Mouse (Mus musculus) MEL (cell line): ENCODE measurements at regions not wholly inside any gene's neighbourhood (a gene's known extent, or its start where the extent isn't known, plus 50 kb on each side); places are given as distances from the start of the nearest gene placed in this dataset.
"Not testable (repeated sequence)": the region's sequence is repeated elsewhere in the genome, so short reads cannot be mapped to it uniquely, and the experiment has no call there.

Experiments used
- CHD2 ChIP-seq: IDR thresholded peaks from 2 replicates; pipeline ENCODE4 v1.6.1; 2011; ENCODE audit warnings: low read length, improper control_type of control experiment
- CTCF ChIP-seq, 3 experiments: IDR thresholded peaks in 2 of 3; conservative IDR thresholded peaks in 1 of 3; 2 replicates each; pipeline ENCODE4 v1.5.1; 2011 to 2012; ENCODE audit warnings: low read length in 3 of 3, low read depth in 2 of 3, mild to moderate bottlenecking in 2 of 3, improper control_type of control experiment in 1 of 3, inconsistent platforms in 1 of 3, mixed read lengths in 1 of 3, moderate library complexity in 1 of 3; ENCODE audit not compliant: control insufficient read depth in 1 of 3, insufficient read depth in 1 of 3, poor library complexity in 1 of 3, severe bottlenecking in 1 of 3
- E2F4 ChIP-seq: IDR thresholded peaks from 2 replicates; pipeline ENCODE4 v1.6.1; 2011; ENCODE audit warnings: low read depth, low read length, improper control_type of control experiment, borderline replicate concordance
- MAX ChIP-seq: IDR thresholded peaks from 2 replicates; pipeline ENCODE4 v1.6.1; 2011; ENCODE audit warnings: low read length, improper control_type of control experiment
- MXI1 ChIP-seq: IDR thresholded peaks from 2 replicates; pipeline ENCODE4 v1.6.1; 2011; ENCODE audit warnings: mild to moderate bottlenecking, low read depth, low read length, improper control_type of control experiment
- NELFE ChIP-seq: IDR thresholded peaks from 2 replicates; pipeline ENCODE4 v1.6.1; 2011; ENCODE audit warnings: low read depth, low read length, improper control_type of control experiment
- SIN3A ChIP-seq: IDR thresholded peaks from 2 replicates; pipeline ENCODE4 v1.6.1; 2012; ENCODE audit warnings: low read length, improper control_type of control experiment, inconsistent platforms
- TBP ChIP-seq: IDR thresholded peaks from 2 replicates; pipeline ENCODE4 v1.8.0; 2011; ENCODE audit warnings: low read depth, low read length, improper control_type of control experiment
- UBTF ChIP-seq: IDR thresholded peaks from 2 replicates; pipeline ENCODE4 v1.6.1; 2012; ENCODE audit warnings: low read depth, mild to moderate bottlenecking, inconsistent platforms, low read length, improper control_type of control experiment, moderate library complexity, borderline replicate concordance; ENCODE audit not compliant: insufficient read depth
- ZKSCAN1 ChIP-seq: IDR thresholded peaks from 2 replicates; pipeline ENCODE4 v1.6.1; 2012; ENCODE audit warnings: low read depth, mild to moderate bottlenecking, inconsistent platforms, low read length, improper control_type of control experiment, moderate library complexity

DNA sequence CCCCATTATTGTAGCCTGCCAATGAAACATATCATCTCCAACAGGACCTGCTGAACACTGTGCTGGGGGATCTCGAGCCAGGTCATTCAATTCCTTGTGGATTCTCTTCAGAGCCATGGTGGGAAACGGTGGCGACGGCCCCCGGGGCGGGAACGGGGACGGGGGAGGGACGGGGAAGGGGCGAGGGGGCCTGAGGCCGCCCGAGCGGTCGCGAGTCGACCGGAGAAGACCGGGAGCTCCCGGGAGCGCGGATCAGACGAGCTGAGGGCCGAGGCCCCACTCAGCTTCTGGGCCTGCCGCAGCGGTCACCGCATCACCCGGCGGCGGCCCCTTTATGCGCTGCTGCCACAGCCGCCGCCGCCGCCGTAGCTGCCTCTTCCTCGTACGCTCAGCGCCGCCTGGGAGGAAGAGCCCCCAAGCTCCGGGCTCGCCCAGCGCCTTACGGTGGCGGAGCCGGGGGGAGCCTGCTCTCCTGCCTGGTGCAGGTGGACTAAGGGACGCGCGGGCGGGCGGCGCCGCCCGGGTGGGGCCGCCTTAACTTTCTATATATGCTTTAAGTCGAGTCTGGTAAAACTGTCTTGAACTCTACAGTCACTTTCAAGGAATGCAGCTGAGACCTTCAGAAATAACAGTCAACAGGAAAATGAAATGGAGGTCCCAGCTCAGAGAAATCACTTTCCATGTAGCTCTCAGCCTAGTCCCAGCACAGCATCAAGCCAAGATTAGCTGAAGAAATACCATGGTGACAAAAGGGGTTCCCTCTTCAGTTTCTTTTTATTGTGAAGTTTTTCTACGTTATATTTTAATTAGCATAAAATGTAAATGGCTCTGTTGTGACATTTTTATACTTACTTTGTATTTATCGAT, 319.4 kb downstream of the Rapgef2 start:
- TF ChIP-seq CTCF (IDR thresholded peaks at IDR 0.05 in 2 of 3, conservative IDR thresholded peaks at IDR 0.05 in 1 of 3; ENCODE audit: control insufficient read depth in 1 of 3, insufficient read depth in 1 of 3, low read depth in 2 of 3, low read length in 3 of 3, poor library complexity in 1 of 3, severe bottlenecking in 1 of 3); MAX; NELFE; UBTF; ZKSCAN1; MXI1; E2F4; CHD2; TBP; SIN3A: not testable (repeated sequence)
